Mouse (Mus musculus): ENCODE measurements around the gene Gcnt2. TPM values are rescaled to one million over a fixed set of nuclear protein-coding genes. Genes with fewer than 3 reads are reported as not detected.
"Not testable (repeated sequence)": the region's sequence is repeated elsewhere in the genome, so short reads cannot be mapped to it uniquely, and the experiment has no call there.

Gcnt2 gene
- total RNA-seq, 2 experiments from 2014 or later: 9.3 to 12.8 TPM

GRCm38 (mm10) chr13:40863006-40863405, 3.5 kb downstream of the Gcnt2 start:
- intact Hi-C loops (cut with DNase I): no loop called here
- no peak for DNase-seq

- peak; percentile 64 to 71 for DNase-seq
- intact Hi-C loops (cut with DNase I): no loop called here
These were observed 9.5 kb downstream of the Gcnt2 start for GRCm38 (mm10) chr13:40868844-40869587.

GRCm38 (mm10) chr13:40874021-40874420, 14.5 kb downstream of the Gcnt2 start:
- no peak for DNase-seq
- intact Hi-C loops (cut with DNase I): no loop called here

GRCm38 (mm10) chr13:40875415-40875814, 15.9 kb downstream of the Gcnt2 start:
- DNase-seq: no peak
- intact Hi-C loops (cut with DNase I): no loop called here

- no peak for DNase-seq
- intact Hi-C loops (cut with DNase I): no loop called here
These were observed 18.0 kb downstream of the Gcnt2 start for GRCm38 (mm10) chr13:40877589-40877988.

GRCm38 (mm10) chr13:40880557-40880956, 21.0 kb downstream of the Gcnt2 start:
- no peak for DNase-seq
- intact Hi-C loops (cut with DNase I): no loop called here

- no peak for DNase-seq
- intact Hi-C loops (cut with DNase I): no loop called here
These were observed 23.1 kb downstream of the Gcnt2 start for GRCm38 (mm10) chr13:40882606-40883005.

- no peak for DNase-seq
- intact Hi-C loops (cut with DNase I): no loop called here
These were observed 24.3 kb downstream of the Gcnt2 start for GRCm38 (mm10) chr13:40883903-40884302.

- intact Hi-C loops (cut with DNase I): no loop called here
- DNase-seq: no peak
These were observed 25.3 kb downstream of the Gcnt2 start for GRCm38 (mm10) chr13:40884878-40885277.

GRCm38 (mm10) chr13:40885935-40886642, 26.5 kb downstream of the Gcnt2 start:
- DNase-seq: no peak
- intact Hi-C loops (cut with DNase I): loop anchor here (2.0 kb wide), 1 partner anchor 39 kb away; no protein-coding TSS in a partner anchor

GRCm38 (mm10) chr13:40886643-40887381, 27.3 kb downstream of the Gcnt2 start:
- intact Hi-C loops (cut with DNase I): loop anchor here (2.0 kb wide), 1 partner anchor 40 kb away; no protein-coding TSS in a partner anchor
- DNase-seq: peak in 1 of 2 experiments; percentile 46

- intact Hi-C loops (cut with DNase I): no loop called here
- DNase-seq: peak; percentile 50 to 52
These were observed 31.0 kb downstream of the Gcnt2 start for GRCm38 (mm10) chr13:40890595-40890994.

- intact Hi-C loops (cut with DNase I); DNase-seq: not testable (repeated sequence)
These were observed 31.8 kb downstream of the Gcnt2 start for GRCm38 (mm10) chr13:40891369-40891768.

- DNase-seq: no peak
- intact Hi-C loops (cut with DNase I): no loop called here
These were observed 32.5 kb downstream of the Gcnt2 start for GRCm38 (mm10) chr13:40892043-40892442.

- no peak for DNase-seq
- intact Hi-C loops (cut with DNase I): no loop called here
These were observed 33.0 kb downstream of the Gcnt2 start for GRCm38 (mm10) chr13:40892547-40892946.

GRCm38 (mm10) chr13:40893573-40893972, 34.0 kb downstream of the Gcnt2 start:
- intact Hi-C loops (cut with DNase I): no loop called here
- DNase-seq: no peak

- intact Hi-C loops (cut with DNase I); DNase-seq: not testable (repeated sequence)
These were observed 38.6 kb downstream of the Gcnt2 start for GRCm38 (mm10) chr13:40898049-40898690.

- DNase-seq: no peak
- intact Hi-C loops (cut with DNase I): no loop called here
These were observed 39.1 kb downstream of the Gcnt2 start for GRCm38 (mm10) chr13:40898698-40899097.

GRCm38 (mm10) chr13:40899349-40899993, 39.9 kb downstream of the Gcnt2 start:
- intact Hi-C loops (cut with DNase I): no loop called here
- DNase-seq: no peak

Data from heart, postnatal 10 days (tissue).